Mouse (Mus musculus): ENCODE measurements around the gene Bag6. TPM values are rescaled to one million over a fixed set of nuclear protein-coding genes. Genes with fewer than 3 reads are reported as not detected.

The Bag6 gene
- polyA plus RNA-seq, 1 experiment, result 145 TPM

GRCm38 (mm10) chr17:35156461-35157200 lies 21.7 kb downstream of the Bag6 start:
- no peak for DNase-seq
- no peaks in the 10 kb centered on the region for H3K27me3 ChIP-seq (replicated peaks; ENCODE audit: control insufficient read depth, insufficient read depth, low read length)
- no peak for TF ChIP-seq CTCF (conservative IDR thresholded peaks at IDR 0.05; ENCODE audit: insufficient read depth, insufficient read length, low read depth, low read length)
- H3K4me1 ChIP-seq (ENCODE audit: control insufficient read depth, insufficient read depth, low read length), result peaks cover 2% of the 10 kb centered on the region; the same call in 1 of the 2 replicates
- WGBS, result 84% methylated on average over 33 of the region's 33 CpGs
- no peak overlapping the region for H3K27ac ChIP-seq (ENCODE audit: insufficient read depth, low read depth, low read length)
- H3K4me3 ChIP-seq (ENCODE audit: insufficient read depth, low read depth, low read length), result no peak overlapping the region
- H3K36me3 ChIP-seq (ENCODE audit: control insufficient read depth, insufficient read depth, low read length), result peaks cover 44% of the 10 kb centered on the region

DNA sequence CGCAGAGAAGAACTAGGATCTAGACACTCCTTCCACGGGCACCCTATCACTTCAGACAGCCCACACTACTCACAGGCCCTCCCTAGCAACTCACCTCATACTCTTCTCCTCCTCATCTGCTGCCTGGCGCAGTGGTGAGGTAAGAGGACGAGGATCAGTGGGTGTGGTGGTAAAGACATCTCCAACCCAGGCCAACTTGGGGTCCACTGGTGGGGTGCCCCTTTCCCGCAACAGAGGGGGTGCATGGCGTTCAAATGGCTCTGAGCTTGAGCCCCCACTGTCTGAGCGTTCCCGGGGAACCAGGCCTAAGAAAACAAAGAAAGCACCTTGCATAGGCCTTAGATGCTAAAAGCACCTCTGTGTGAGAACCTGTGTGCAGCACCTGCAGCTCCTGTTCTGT lies 22.3 kb downstream of the Bag6 start:
- TF ChIP-seq CTCF (conservative IDR thresholded peaks at IDR 0.05; ENCODE audit: insufficient read depth, insufficient read length, low read depth, low read length), result no peak
- TF ChIP-seq POLR2A (IDR thresholded peaks at IDR 0.05; ENCODE audit: low read depth, low read length), result no peak
- no peak for DNase-seq
- Histone ChIP-seq H3K4me3 (ENCODE audit: insufficient read depth, low read depth, low read length) (no peak overlapping the region), H3K36me3 (ENCODE audit: control insufficient read depth, insufficient read depth, low read length) (peaks cover 44% of the 10 kb centered on the region), H3K27me3 (replicated peaks; ENCODE audit: control insufficient read depth, insufficient read depth, low read length) (no peaks in the 10 kb centered on the region), H3K4me1 (ENCODE audit: control insufficient read depth, insufficient read depth, low read length) (peaks cover 5% of the 10 kb centered on the region), H3K27ac (ENCODE audit: insufficient read depth, low read depth, low read length) (no peak overlapping the region)
- WGBS, result 87% methylated on average over 8 of the region's 8 CpGs

DNA sequence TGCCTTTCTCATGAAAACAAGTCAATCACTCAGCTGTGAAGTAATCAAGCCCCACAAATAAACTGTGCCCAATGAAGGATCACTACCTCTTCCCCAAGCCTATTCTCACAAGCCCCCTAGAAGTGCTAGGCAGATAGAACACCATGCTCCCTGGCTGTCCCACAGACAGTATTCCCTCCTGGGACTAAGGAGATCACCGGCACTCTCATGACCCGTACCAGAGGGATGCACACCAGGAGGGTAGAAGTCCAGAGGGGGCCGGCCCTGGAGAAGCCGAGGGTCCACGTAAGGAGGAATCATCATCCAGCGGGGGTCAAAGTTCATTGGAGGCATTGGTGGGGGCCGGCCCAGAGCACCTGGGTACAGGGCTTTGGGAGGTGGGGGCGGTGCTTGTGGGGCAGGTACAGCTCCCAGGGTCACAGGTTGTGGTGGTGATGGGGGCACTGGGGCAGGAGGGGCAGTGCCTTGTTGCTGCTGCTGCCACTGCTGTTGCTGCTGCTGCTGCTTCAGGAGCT lies 22.7 kb downstream of the Bag6 start:
- no peak for TF ChIP-seq CTCF (conservative IDR thresholded peaks at IDR 0.05; ENCODE audit: insufficient read depth, insufficient read length, low read depth, low read length)
- TF ChIP-seq POLR2A (IDR thresholded peaks at IDR 0.05; ENCODE audit: low read depth, low read length), result no peak
- H3K4me3 ChIP-seq (ENCODE audit: insufficient read depth, low read depth, low read length), result no peak overlapping the region
- 72% methylated on average over 8 of the region's 8 CpGs for WGBS
- no peak overlapping the region for H3K27ac ChIP-seq (ENCODE audit: insufficient read depth, low read depth, low read length)
- peaks cover 39% of the 10 kb centered on the region for H3K36me3 ChIP-seq (ENCODE audit: control insufficient read depth, insufficient read depth, low read length)
- no peaks in the 10 kb centered on the region for H3K27me3 ChIP-seq (replicated peaks; ENCODE audit: control insufficient read depth, insufficient read depth, low read length)
- no peak for DNase-seq
- peaks cover 10% of the 10 kb centered on the region for H3K4me1 ChIP-seq (ENCODE audit: control insufficient read depth, insufficient read depth, low read length)

GRCm38 (mm10) chr17:35158850-35159593 lies 24.0 kb downstream of the Bag6 start:
- H3K27ac ChIP-seq (ENCODE audit: insufficient read depth, low read depth, low read length), result no peak overlapping the region
- peaks cover 16% of the 10 kb centered on the region for H3K4me1 ChIP-seq (ENCODE audit: control insufficient read depth, insufficient read depth, low read length)
- TF ChIP-seq POLR2A (IDR thresholded peaks at IDR 0.05; ENCODE audit: low read depth, low read length) (no peak), CTCF (conservative IDR thresholded peaks at IDR 0.05; ENCODE audit: insufficient read depth, insufficient read length, low read depth, low read length) (no peak)
- H3K27me3 ChIP-seq (replicated peaks; ENCODE audit: control insufficient read depth, insufficient read depth, low read length), result no peaks in the 10 kb centered on the region
- no peak overlapping the region for H3K4me3 ChIP-seq (ENCODE audit: insufficient read depth, low read depth, low read length)
- WGBS, result 91% methylated on average over 16 of the region's 16 CpGs
- no peak for DNase-seq
- H3K36me3 ChIP-seq (ENCODE audit: control insufficient read depth, insufficient read depth, low read length), result peaks cover 33% of the 10 kb centered on the region

- no peak for DNase-seq
- peaks cover 16% of the 10 kb centered on the region for H3K4me1 ChIP-seq (ENCODE audit: control insufficient read depth, insufficient read depth, low read length)
- WGBS, result 78% methylated on average over 7 of the region's 7 CpGs
- no peak for TF ChIP-seq CTCF (conservative IDR thresholded peaks at IDR 0.05; ENCODE audit: insufficient read depth, insufficient read length, low read depth, low read length)
- no peak for TF ChIP-seq POLR2A (IDR thresholded peaks at IDR 0.05; ENCODE audit: low read depth, low read length)
- no peaks in the 10 kb centered on the region for H3K27me3 ChIP-seq (replicated peaks; ENCODE audit: control insufficient read depth, insufficient read depth, low read length)
- no peak overlapping the region for H3K27ac ChIP-seq (ENCODE audit: insufficient read depth, low read depth, low read length)
- H3K36me3 ChIP-seq (ENCODE audit: control insufficient read depth, insufficient read depth, low read length), result peaks cover 29% of the 10 kb centered on the region
- H3K4me3 ChIP-seq (ENCODE audit: insufficient read depth, low read depth, low read length), result no peak overlapping the region
These were observed 24.7 kb downstream of the Bag6 start for GRCm38 (mm10) chr17:35159638-35160037.

- no peak for DNase-seq
- WGBS, result 52% methylated on average over 11 of the region's 11 CpGs
- Histone ChIP-seq H3K4me3 (ENCODE audit: insufficient read depth, low read depth, low read length) (no peak overlapping the region), H3K27me3 (replicated peaks; ENCODE audit: control insufficient read depth, insufficient read depth, low read length) (no peaks in the 10 kb centered on the region), H3K27ac (ENCODE audit: insufficient read depth, low read depth, low read length) (no peak overlapping the region), H3K36me3 (ENCODE audit: control insufficient read depth, insufficient read depth, low read length) (peaks cover 14% of the 10 kb centered on the region), H3K4me1 (ENCODE audit: control insufficient read depth, insufficient read depth, low read length) (peaks cover 20% of the 10 kb centered on the region)
- TF ChIP-seq CTCF (conservative IDR thresholded peaks at IDR 0.05; ENCODE audit: insufficient read depth, insufficient read length, low read depth, low read length) (no peak), POLR2A (IDR thresholded peaks at IDR 0.05; ENCODE audit: low read depth, low read length) (no peak)
These were observed 26.4 kb downstream of the Bag6 start for GRCm38 (mm10) chr17:35161421-35161820.

DNA sequence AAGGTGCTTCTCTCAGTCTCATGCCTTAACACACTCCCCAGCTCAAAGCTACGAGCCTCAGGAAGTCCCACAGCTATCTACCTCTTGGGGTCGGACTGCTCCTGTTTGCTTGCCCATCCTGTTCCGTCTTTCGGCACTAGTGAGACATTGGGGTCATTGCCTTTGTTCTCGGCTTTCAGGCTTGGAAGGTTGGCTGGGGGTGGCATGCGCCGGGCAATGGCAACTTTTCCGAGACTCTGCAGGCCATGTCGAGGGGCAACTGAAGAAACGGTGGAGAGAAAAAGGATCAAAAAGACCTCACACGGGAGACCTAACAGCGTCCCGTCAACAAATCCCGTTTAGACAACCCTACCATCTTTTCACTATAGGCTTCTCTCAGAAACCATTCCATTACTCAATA lies 27.1 kb downstream of the Bag6 start:
- Histone ChIP-seq H3K4me3 (ENCODE audit: insufficient read depth, low read depth, low read length) (0 out of 2 replicates have a peak overlapping the region, but pooled peaks have one; percentile 23), H3K4me1 (ENCODE audit: control insufficient read depth, insufficient read depth, low read length) (peaks cover 20% of the 10 kb centered on the region), H3K27ac (ENCODE audit: insufficient read depth, low read depth, low read length) (no peak overlapping the region), H3K27me3 (replicated peaks; ENCODE audit: control insufficient read depth, insufficient read depth, low read length) (no peaks in the 10 kb centered on the region), H3K36me3 (ENCODE audit: control insufficient read depth, insufficient read depth, low read length) (peaks cover 11% of the 10 kb centered on the region)
- no peak for DNase-seq
- TF ChIP-seq CTCF (conservative IDR thresholded peaks at IDR 0.05; ENCODE audit: insufficient read depth, insufficient read length, low read depth, low read length), result no peak
- TF ChIP-seq POLR2A (IDR thresholded peaks at IDR 0.05; ENCODE audit: low read depth, low read length), result no peak
- 34% methylated on average over 14 of the region's 14 CpGs for WGBS

All from kidney, adult 2 months (tissue).